Mouse (Mus musculus) ES-Bruce4 (cell line): ENCODE results near the gene Fam173b.

ENCODE experiments used
- CTCF ChIP-seq: IDR thresholded peaks from one replicate; pipeline ENCODE4 v1.8.1; 2011; ENCODE audit warnings: low read depth, low read length
- POLR2A ChIP-seq: IDR thresholded peaks from one replicate; pipeline ENCODE4 v1.8.1; 2011; ENCODE audit warnings: low read length; ENCODE audit not compliant: insufficient read depth

- peak; percentile 53 for TF ChIP-seq CTCF
- TF ChIP-seq POLR2A, result no peak
These were observed 9.4 kb downstream of the Fam173b start for GRCm38 (mm10) chr15:31611027-31611426.
